Mouse (Mus musculus): ENCODE measurements around the gene Mmp9. TPM values are rescaled to one million over a fixed set of nuclear protein-coding genes. Genes with fewer than 3 reads are reported as not detected.

Gene Mmp9
- polyA plus RNA-seq, 1 experiment, result 2.4 TPM

DNA sequence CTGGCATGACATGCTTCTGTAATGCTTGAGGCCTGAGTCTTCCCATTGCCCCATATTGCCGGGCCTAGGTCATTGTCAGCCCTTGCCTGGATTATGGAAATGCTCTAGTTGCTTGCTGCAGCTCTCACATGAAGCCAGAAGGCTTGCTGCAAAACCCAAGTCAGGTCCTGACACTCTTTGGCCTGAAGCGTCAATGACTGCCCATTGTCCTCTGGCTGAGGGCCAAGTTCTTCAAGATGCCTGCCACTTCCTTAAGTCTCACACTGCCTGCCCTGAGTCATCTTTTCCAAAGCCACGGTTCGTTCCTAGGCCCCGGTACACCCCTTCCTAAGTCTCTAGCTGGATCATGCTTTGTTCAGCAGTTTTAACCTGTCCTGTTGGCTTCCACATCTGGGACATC lies 32.1 kb downstream of the Mmp9 start:
- H3K27me3 ChIP-seq (replicated peaks), result peaks cover 83% of the 10 kb centered on the region
- H3K4me3 ChIP-seq (replicated peaks), result no peak overlapping the region
- H3K36me3 ChIP-seq (replicated peaks; ENCODE audit: low read length), result no peaks in the 10 kb centered on the region
- peaks cover 19% of the 10 kb centered on the region for H3K4me1 ChIP-seq
- no peaks in the 10 kb centered on the region for H3K9me3 ChIP-seq
- no peak for TF ChIP-seq FLI1 (IDR thresholded peaks at IDR 0.05; ENCODE audit: low read length)

DNA sequence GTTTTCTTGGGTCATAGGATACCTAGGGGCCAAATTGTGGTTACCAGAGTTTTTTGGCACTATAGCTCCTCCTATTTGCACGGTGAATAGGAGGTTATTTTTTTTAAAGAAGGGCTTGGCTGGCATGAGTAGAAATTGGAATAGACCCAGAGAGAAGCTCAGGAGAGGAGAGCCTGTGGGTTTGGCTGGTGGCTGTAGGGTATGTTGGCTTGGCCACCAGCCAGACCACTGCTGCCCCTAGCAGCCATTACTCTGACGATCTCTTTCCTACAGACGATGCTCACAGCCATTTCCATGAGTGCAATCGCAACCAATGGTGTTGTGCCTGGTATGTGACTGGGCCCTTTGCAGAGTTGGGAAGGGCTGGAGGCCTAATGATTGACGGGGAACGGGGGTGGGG lies 35.0 kb downstream of the Mmp9 start:
- H3K4me3 ChIP-seq (replicated peaks), result no peak overlapping the region
- TF ChIP-seq GATA1 (IDR thresholded peaks at IDR 0.05; ENCODE audit: borderline replicate concordance, low read length) (no peak), FLI1 (IDR thresholded peaks at IDR 0.05; ENCODE audit: low read length) (no peak)
- H3K9me3 ChIP-seq, result no peaks in the 10 kb centered on the region
- no peaks in the 10 kb centered on the region for H3K36me3 ChIP-seq (replicated peaks; ENCODE audit: low read length)
- peaks cover 4% of the 10 kb centered on the region; the same call in 1 of the 2 replicates for H3K4me1 ChIP-seq
- H3K27me3 ChIP-seq (replicated peaks), result peaks cover 62% of the 10 kb centered on the region

DNA sequence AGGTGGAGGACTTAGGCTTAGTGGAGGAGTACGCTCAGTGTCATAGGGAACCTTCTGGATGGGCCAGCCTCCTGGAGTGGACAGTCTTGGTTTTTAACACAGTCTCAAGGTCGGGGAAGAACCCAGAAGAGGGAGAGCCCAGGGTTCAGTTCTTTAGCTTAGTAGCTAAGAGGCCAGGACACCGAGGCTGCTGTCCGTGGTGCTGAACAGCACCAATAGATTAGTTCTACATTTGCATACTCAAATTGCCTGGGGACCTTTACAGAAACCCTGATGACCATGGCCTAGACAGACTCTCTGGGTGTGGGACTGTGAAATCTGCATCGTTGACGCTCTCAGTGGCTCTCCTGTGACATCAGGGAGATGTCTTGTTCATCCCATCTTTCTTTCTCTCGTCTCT lies 39.2 kb downstream of the Mmp9 start:
- Histone ChIP-seq H3K9me3 (no peaks in the 10 kb centered on the region), H3K36me3 (replicated peaks; ENCODE audit: low read length) (no peaks in the 10 kb centered on the region), H3K27me3 (replicated peaks) (peaks cover 44% of the 10 kb centered on the region), H3K4me3 (replicated peaks) (no peak overlapping the region), H3K4me1 (peaks cover 4% of the 10 kb centered on the region; the same call in 1 of the 2 replicates)
- no peak for TF ChIP-seq FLI1 (IDR thresholded peaks at IDR 0.05; ENCODE audit: low read length)
- no peak for TF ChIP-seq GATA1 (IDR thresholded peaks at IDR 0.05; ENCODE audit: borderline replicate concordance, low read length)

DNA sequence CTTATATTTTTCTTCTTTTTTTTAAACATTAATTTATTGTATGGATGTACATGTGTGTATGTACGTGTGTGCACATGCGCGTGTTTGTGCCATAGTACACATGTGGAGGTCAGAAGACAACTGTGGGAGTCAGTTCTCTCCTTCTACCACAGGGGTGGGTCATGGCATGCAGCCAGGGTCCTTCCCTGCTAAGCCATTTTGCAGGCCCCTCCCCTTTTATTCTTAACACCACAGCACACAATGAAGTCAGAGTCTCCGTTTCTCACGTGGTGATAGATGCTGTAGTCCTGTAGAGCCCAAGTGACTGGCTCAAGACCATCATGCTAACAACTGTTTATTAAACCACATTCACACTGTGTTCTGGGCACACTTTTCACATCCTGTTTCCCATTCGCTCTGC lies 45.4 kb downstream of the Mmp9 start:
- H3K4me3 ChIP-seq (replicated peaks), result no peak overlapping the region
- H3K4me1 ChIP-seq, result peaks cover 4% of the 10 kb centered on the region; the same call in 1 of the 2 replicates
- TF ChIP-seq GATA1 (IDR thresholded peaks at IDR 0.05; ENCODE audit: borderline replicate concordance, low read length) (no peak), FLI1 (IDR thresholded peaks at IDR 0.05; ENCODE audit: low read length) (no peak)
- H3K36me3 ChIP-seq (replicated peaks; ENCODE audit: low read length), result no peaks in the 10 kb centered on the region
- H3K27me3 ChIP-seq (replicated peaks), result peaks cover 66% of the 10 kb centered on the region
- H3K9me3 ChIP-seq, result no peaks in the 10 kb centered on the region

DNA sequence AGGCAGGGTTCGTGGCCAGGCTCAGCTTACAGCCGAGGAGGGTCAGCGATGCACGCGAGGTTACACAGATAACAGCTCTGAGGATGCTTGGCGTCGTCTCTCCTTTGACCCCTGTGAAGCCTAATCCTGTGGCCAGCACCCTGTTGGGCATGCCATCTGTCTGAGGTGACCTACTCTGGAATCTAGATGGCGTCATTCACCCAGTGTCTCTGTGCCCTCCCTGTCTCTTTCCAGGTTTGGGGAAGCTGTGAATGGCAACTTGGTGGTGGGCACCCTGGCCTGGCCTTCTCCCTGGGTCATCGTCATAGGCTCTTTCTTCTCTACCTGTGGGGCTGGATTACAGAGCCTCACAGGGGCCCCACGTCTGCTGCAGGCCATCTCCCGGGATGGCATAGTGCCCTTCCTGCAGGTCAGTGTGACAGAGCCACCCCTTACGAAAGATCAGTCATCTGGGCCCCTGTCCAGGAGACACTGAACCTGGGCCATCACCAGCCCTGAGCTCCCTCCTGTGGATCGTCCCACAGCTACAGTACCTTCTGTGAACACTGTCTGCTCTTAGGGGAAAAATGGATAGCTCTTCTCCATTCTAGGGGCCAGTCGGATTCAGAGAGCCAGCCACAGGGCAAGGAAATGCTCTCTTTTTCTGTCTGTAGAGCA lies 45.9 kb downstream of the Mmp9 start:
- peaks cover 7% of the 10 kb centered on the region; the same call in 1 of the 2 replicates for H3K4me1 ChIP-seq
- no peaks in the 10 kb centered on the region for H3K9me3 ChIP-seq
- TF ChIP-seq FLI1 (IDR thresholded peaks at IDR 0.05; ENCODE audit: low read length) (no peak), GATA1 (IDR thresholded peaks at IDR 0.05; ENCODE audit: borderline replicate concordance, low read length) (no peak)
- H3K4me3 ChIP-seq (replicated peaks), result no peak overlapping the region
- peaks cover 69% of the 10 kb centered on the region for H3K27me3 ChIP-seq (replicated peaks)
- H3K36me3 ChIP-seq (replicated peaks; ENCODE audit: low read length), result no peaks in the 10 kb centered on the region

DNA sequence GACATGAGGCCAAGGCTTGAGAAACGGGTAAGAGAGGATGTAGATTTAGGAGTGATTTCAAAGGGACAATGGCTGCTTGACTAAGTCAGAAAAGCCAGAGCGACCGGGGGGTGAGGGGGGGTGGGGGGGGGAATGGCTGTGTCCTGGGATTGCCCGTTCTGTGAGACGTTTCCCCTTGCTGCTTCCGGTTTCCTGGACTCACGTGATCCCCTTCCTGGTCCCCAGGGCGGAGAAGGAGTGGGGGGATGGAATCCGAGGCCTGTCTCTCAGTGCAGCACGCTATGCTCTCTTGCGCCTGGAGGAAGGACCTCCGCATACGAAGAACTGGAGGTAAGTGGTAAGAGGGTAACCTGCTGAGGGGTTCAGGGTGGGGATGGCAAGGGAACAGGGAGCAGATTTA lies 48.2 kb downstream of the Mmp9 start:
- H3K4me3 ChIP-seq (replicated peaks), result no peak overlapping the region
- no peak for TF ChIP-seq FLI1 (IDR thresholded peaks at IDR 0.05; ENCODE audit: low read length)
- TF ChIP-seq GATA1 (IDR thresholded peaks at IDR 0.05; ENCODE audit: borderline replicate concordance, low read length), result no peak
- no peaks in the 10 kb centered on the region for H3K9me3 ChIP-seq
- H3K27me3 ChIP-seq (replicated peaks), result peaks cover 74% of the 10 kb centered on the region
- H3K4me1 ChIP-seq, result peaks cover 7% of the 10 kb centered on the region; the same call in 1 of the 2 replicates
- no peaks in the 10 kb centered on the region for H3K36me3 ChIP-seq (replicated peaks; ENCODE audit: low read length)

DNA sequence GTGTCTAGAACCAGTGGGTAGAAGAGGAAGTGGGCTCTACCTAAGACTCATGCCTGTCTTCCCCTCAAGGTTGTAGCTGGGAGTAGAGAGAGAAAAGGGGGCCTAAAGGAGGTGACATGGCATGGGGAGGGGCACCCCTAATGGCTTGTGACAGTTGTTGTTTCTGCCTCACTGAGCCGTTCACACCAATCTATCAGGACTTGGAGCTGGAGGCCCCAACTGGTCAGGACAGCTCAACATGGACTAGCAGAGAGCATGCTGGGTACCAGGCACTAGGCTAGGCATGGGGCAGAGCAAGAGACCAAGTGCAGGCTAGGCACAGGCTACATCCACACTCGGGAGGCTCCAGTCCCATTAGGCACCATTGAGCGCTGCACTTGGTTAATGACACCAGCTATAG lies 50.5 kb downstream of the Mmp9 start:
- peaks cover 3% of the 10 kb centered on the region; the same call in 1 of the 2 replicates for H3K4me1 ChIP-seq
- H3K9me3 ChIP-seq, result no peaks in the 10 kb centered on the region
- H3K4me3 ChIP-seq (replicated peaks), result peak overlapping the region; percentile 48
- TF ChIP-seq FLI1 (IDR thresholded peaks at IDR 0.05; ENCODE audit: low read length) (no peak), GATA1 (IDR thresholded peaks at IDR 0.05; ENCODE audit: borderline replicate concordance, low read length) (no peak)
- no peaks in the 10 kb centered on the region for H3K36me3 ChIP-seq (replicated peaks; ENCODE audit: low read length)
- H3K27me3 ChIP-seq (replicated peaks), result peaks cover 90% of the 10 kb centered on the region

DNA sequence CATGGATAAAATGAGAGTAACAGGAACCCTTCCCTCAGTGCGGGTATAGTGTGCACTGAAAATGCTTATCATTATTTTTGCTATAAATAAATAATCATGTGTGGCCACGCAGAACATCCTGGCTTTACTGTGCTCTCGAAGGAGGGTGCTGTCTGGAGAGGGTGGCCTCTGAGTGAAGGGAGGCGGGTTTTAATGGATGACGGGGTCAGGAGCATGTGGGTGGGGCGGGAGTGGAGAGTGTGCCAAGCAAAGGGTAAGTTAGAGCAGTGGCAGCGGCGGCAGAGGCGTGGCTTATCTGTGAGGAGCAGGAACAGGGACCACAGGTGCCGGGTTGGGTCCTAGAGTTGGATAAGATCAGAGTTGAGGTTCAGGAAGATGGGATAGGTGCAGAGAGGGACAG lies 51.2 kb downstream of the Mmp9 start:
- Histone ChIP-seq H3K27me3 (replicated peaks) (peaks cover 89% of the 10 kb centered on the region), H3K36me3 (replicated peaks; ENCODE audit: low read length) (no peaks in the 10 kb centered on the region), H3K4me3 (replicated peaks) (no peak overlapping the region), H3K4me1 (peaks cover 3% of the 10 kb centered on the region; the same call in 1 of the 2 replicates), H3K9me3 (no peaks in the 10 kb centered on the region)
- TF ChIP-seq GATA1 (IDR thresholded peaks at IDR 0.05; ENCODE audit: borderline replicate concordance, low read length), result no peak
- no peak for TF ChIP-seq FLI1 (IDR thresholded peaks at IDR 0.05; ENCODE audit: low read length)

DNA sequence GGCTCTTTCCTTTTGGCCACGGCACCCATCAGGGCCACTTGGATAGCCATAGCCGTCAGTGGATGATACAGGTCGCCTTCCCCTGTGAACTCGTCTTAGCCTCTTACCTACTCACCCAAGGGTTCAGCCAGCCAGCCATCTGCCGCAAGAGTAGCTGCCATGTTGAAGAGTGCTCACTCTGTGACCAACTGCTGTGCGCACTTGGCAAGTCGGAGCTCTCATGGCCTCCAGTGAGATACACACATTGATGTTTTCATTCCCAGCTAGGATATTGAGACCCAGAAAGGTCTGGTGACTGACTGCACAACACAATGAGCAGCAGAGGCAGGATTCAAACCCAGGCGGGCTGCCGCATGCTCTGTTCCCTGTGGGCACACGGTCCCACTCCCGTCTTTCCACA lies 53.6 kb downstream of the Mmp9 start:
- Histone ChIP-seq H3K27me3 (replicated peaks) (peaks cover 91% of the 10 kb centered on the region), H3K36me3 (replicated peaks; ENCODE audit: low read length) (peaks cover 6% of the 10 kb centered on the region), H3K4me3 (replicated peaks) (no peak overlapping the region), H3K4me1 (peaks cover 22% of the 10 kb centered on the region), H3K9me3 (no peaks in the 10 kb centered on the region)
- TF ChIP-seq FLI1 (IDR thresholded peaks at IDR 0.05; ENCODE audit: low read length), result no peak
- TF ChIP-seq GATA1 (IDR thresholded peaks at IDR 0.05; ENCODE audit: borderline replicate concordance, low read length), result no peak

DNA sequence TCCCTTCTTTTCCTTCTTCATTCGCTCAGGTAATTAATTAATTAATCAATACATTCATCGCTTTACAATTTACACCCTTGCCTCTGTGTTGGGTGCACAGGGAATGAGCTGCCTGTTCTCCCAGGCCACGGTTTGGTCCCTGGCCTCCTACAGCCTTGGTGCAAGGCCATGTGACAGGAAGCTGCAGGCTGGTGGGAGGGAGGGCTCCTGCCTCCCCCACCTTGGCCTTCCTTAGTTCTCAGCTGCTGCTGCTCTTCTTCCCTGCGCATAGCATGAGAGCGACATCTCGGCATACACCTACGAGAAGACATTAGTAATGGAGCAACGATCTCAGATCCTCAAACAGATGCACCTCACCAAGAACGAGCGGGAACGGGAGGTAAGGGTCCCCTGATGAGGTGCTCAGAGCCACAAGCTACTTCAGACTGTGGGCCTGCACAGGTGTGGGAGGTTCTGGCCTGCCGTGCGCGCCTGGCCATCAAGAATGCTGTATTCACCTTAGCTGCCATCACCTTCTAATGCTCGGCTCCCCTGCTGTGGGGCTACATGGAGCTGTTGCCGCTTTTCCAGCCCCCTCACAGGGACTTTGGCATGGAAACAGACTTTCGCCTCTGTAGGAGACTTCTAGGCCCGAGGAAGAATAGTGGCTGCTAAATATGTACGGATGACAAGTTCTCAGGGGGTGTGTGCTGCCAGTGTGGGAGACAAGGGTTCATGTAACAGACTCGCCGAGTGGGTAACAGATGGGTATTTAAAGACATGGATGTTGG lies 54.3 kb downstream of the Mmp9 start:
- Histone ChIP-seq H3K36me3 (replicated peaks; ENCODE audit: low read length) (peaks cover 13% of the 10 kb centered on the region), H3K4me3 (replicated peaks) (no peak overlapping the region), H3K9me3 (no peaks in the 10 kb centered on the region), H3K4me1 (peaks cover 22% of the 10 kb centered on the region), H3K27me3 (replicated peaks) (peaks cover 86% of the 10 kb centered on the region)
- TF ChIP-seq GATA1 (IDR thresholded peaks at IDR 0.05; ENCODE audit: borderline replicate concordance, low read length), result no peak
- no peak for TF ChIP-seq FLI1 (IDR thresholded peaks at IDR 0.05; ENCODE audit: low read length)
